Mouse (Mus musculus) kidney, embryonic 16.5 days (tissue): ENCODE results near the gene Gm42957. TPM values are rescaled to one million over a fixed set of nuclear protein-coding genes. Genes with fewer than 3 reads are reported as not detected.
"Not testable (repeated sequence)": the region's sequence is repeated elsewhere in the genome, so short reads cannot be mapped to it uniquely, and the experiment has no call there.

ENCODE experiments used
- ATAC-seq: fragments of 200-750 bp; cut with Nextera tagmentation; 2 replicates; pipeline ENCODE4 v1.8.0; 2017; ENCODE audit warnings: moderate TSS enrichment; ENCODE audit not compliant: low FRiP score, low TSS enrichment
- H3K27ac ChIP-seq: fragments of 300-500 bp; sonication (generic); 2 replicates; pipeline ENCODE4 v1.5.1; 2014; ENCODE audit warnings: low read length
- H3K27me3 ChIP-seq: fragments of 300-500 bp; sonication (generic); 2 replicates; pipeline ENCODE4 v1.6.1; 2014; ENCODE audit warnings: low read length, control low read depth, mixed read lengths; ENCODE audit not compliant: insufficient read depth
- H3K36me3 ChIP-seq: fragments of 300-500 bp; sonication (generic); 2 replicates; pipeline ENCODE4 v1.6.1; 2014; ENCODE audit warnings: low read length, control low read depth, mixed read lengths; ENCODE audit not compliant: insufficient read depth
- H3K4me1 ChIP-seq: fragments of 300-500 bp; sonication (generic); 2 replicates; pipeline ENCODE4 v1.6.1; 2014; ENCODE audit warnings: low read length, control low read depth, mixed read lengths; ENCODE audit not compliant: insufficient read depth
- H3K4me2 ChIP-seq: fragments of 300-500 bp; sonication (generic); replicated peaks from 2 replicates; pipeline ENCODE4 v1.6.1; 2014; ENCODE audit warnings: low read depth, low read length
- H3K4me3 ChIP-seq: fragments of 300-500 bp; sonication (generic); 2 replicates; pipeline ENCODE4 v1.5.1; 2014; ENCODE audit warnings: mild to moderate bottlenecking, low read length
- H3K9ac ChIP-seq: fragments of 300-500 bp; sonication (generic); replicated peaks from 2 replicates; pipeline ENCODE4 v1.6.1; 2014; ENCODE audit warnings: low read length
- H3K9me3 ChIP-seq: fragments of 300-500 bp; sonication (generic); 2 replicates; pipeline ENCODE4 v1.6.1; 2016; ENCODE audit warnings: low read length, control low read depth
- WGBS: fragments of 180-500 bp; shearing (Covaris S2); extraction: QIAGEN DNeasy Blood & Tissue Kit; methylation state at CpG from one replicate; pipeline ENCODE4 v1.1.7; 2014; 5-methylcytosine and 5-hydroxymethylcytosine counted together
- polyA plus RNA-seq: library from polyadenylated mRNA; unstranded; fragments of >200 nt; fragmentation: Nextera tagmentation; extraction: Ambion mirVana; gene quantifications from 2 replicates; pipeline ENCODE4 v1.2.1, GENCODE M21; 2015

The Gm42957 gene
- polyA plus RNA-seq, 1 experiment from 2014 or later, result 0.21 TPM

GRCm38 (mm10) chr3:96647365-96647764 is 12.1 kb downstream of the Gm42957 start:
- no peaks in the 10 kb centered on the region for H3K9me3 ChIP-seq
- no peak overlapping the region for H3K27ac ChIP-seq
- no peak for ATAC-seq
- H3K4me1 ChIP-seq, result no peaks in the 10 kb centered on the region
- no peak overlapping the region for H3K4me2 ChIP-seq
- no peak overlapping the region for H3K4me3 ChIP-seq
- WGBS, result 82% methylated on average over 3 of the region's 3 CpGs
- no peak overlapping the region for H3K9ac ChIP-seq
- peaks cover 18% of the 10 kb centered on the region for H3K36me3 ChIP-seq
- H3K27me3 ChIP-seq, result no peaks in the 10 kb centered on the region

DNA sequence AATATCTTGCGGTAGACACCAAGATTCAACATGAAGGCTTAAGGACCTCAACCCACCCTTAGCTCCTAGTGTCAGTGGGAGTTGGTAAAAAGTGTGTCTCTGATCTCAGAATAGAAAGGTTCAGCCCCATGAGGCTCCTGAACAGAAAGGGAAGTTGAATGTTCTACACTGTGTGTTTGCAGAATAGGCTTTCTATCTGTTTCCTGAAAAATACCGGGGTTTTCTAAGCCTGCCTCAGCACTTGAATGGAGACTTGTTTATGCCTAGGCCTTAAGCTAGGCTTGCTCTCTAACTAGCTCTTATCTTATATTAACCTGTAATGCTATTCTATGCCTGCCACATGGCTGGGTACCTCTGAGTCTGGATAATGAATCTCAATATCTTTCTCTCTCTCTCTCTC is 25.6 kb downstream of the Gm42957 start:
- Histone ChIP-seq H3K27me3 (no peaks in the 10 kb centered on the region), H3K4me2 (no peak overlapping the region), H3K9me3 (no peaks in the 10 kb centered on the region), H3K36me3 (no peaks in the 10 kb centered on the region), H3K9ac (no peak overlapping the region), H3K27ac (no peak overlapping the region), H3K4me3 (no peak overlapping the region), H3K4me1 (peaks cover 15% of the 10 kb centered on the region)
- no peak for ATAC-seq
- WGBS, result 93% methylated on average over 2 of the region's 2 CpGs

- H3K27ac ChIP-seq, result peak overlapping the region; percentile 49; the same call in 1 of the 2 replicates
- peak overlapping the region; percentile 53 for H3K4me2 ChIP-seq
- H3K9me3 ChIP-seq, result no peaks in the 10 kb centered on the region
- no peaks in the 10 kb centered on the region for H3K36me3 ChIP-seq
- peaks cover 15% of the 10 kb centered on the region for H3K4me1 ChIP-seq
- no peak overlapping the region for H3K4me3 ChIP-seq
- WGBS, result 48% methylated on average over 8 of the region's 8 CpGs
- no peak overlapping the region for H3K9ac ChIP-seq
- H3K27me3 ChIP-seq, result no peaks in the 10 kb centered on the region
- no peak for ATAC-seq
Observed at GRCm38 (mm10) chr3:96662731-96663316, 27.6 kb downstream of the Gm42957 start.

GRCm38 (mm10) chr3:96663432-96664239 is 28.4 kb downstream of the Gm42957 start:
- H3K4me3 ChIP-seq, result peak overlapping the region; percentile 36
- no peaks in the 10 kb centered on the region for H3K27me3 ChIP-seq
- H3K4me2 ChIP-seq, result peak overlapping the region; percentile 53
- H3K27ac ChIP-seq, result peak overlapping the region; percentile 49
- peak; percentile 92 for ATAC-seq
- H3K4me1 ChIP-seq, result peaks cover 15% of the 10 kb centered on the region
- peak overlapping the region; percentile 46 for H3K9ac ChIP-seq
- H3K9me3 ChIP-seq, result no peaks in the 10 kb centered on the region
- no peaks in the 10 kb centered on the region for H3K36me3 ChIP-seq
- WGBS, result 6% methylated on average over 16 of the region's 18 CpGs

- not testable (repeated sequence) for ATAC-seq, H3K27ac ChIP-seq, H3K27me3 ChIP-seq, H3K4me3 ChIP-seq, H3K9me3 ChIP-seq, H3K36me3 ChIP-seq, H3K4me2 ChIP-seq, H3K9ac ChIP-seq
- peaks cover 21% of the 10 kb centered on the region for H3K4me1 ChIP-seq
- 92% methylated on average over 7 of the region's 7 CpGs for WGBS
Observed at GRCm38 (mm10) chr3:96665732-96666363, 30.6 kb downstream of the Gm42957 start.

DNA sequence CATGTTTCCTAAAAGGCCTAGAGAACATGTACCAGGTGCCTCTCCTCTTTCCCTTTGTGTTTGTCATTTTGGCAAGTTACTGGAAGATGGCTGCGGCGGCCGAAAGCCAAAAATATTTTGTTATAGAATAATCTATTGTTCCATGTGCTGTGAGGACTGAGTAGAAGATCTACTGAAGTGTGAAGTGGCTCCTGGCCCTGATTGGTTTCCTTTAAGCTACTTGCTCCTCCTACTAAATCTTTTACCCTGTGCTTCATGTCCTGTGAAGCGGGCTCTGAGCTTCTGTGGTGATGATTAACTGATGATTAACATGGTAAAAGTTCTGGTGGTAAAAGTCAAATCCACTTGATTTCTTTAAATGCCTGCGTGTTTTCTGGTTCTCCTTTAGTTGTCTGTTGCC is 31.6 kb downstream of the Gm42957 start:
- H3K36me3 ChIP-seq, result no peaks in the 10 kb centered on the region
- no peak for ATAC-seq
- no peaks in the 10 kb centered on the region for H3K9me3 ChIP-seq
- no peak overlapping the region for H3K27ac ChIP-seq
- H3K4me1 ChIP-seq, result peaks cover 23% of the 10 kb centered on the region
- H3K27me3 ChIP-seq, result no peaks in the 10 kb centered on the region
- WGBS, result 83% methylated on average over 5 of the region's 5 CpGs
- H3K9ac ChIP-seq, result no peak overlapping the region
- no peak overlapping the region for H3K4me3 ChIP-seq
- no peak overlapping the region for H3K4me2 ChIP-seq

GRCm38 (mm10) chr3:96667316-96667715 is 32.0 kb downstream of the Gm42957 start:
- Histone ChIP-seq H3K9me3 (no peaks in the 10 kb centered on the region), H3K27ac (no peak overlapping the region), H3K4me3 (no peak overlapping the region), H3K4me2 (no peak overlapping the region), H3K4me1 (peaks cover 23% of the 10 kb centered on the region), H3K36me3 (no peaks in the 10 kb centered on the region), H3K9ac (no peak overlapping the region), H3K27me3 (no peaks in the 10 kb centered on the region)
- 47% methylated on average over 1 of the region's 1 CpGs for WGBS
- no peak for ATAC-seq

GRCm38 (mm10) chr3:96668424-96669067 is 33.3 kb downstream of the Gm42957 start:
- H3K4me3 ChIP-seq, result no peak overlapping the region
- no peaks in the 10 kb centered on the region for H3K36me3 ChIP-seq
- H3K27me3 ChIP-seq, result no peaks in the 10 kb centered on the region
- no peak overlapping the region for H3K27ac ChIP-seq
- H3K9ac ChIP-seq, result no peak overlapping the region
- H3K4me1 ChIP-seq, result peaks cover 16% of the 10 kb centered on the region
- 90% methylated on average over 5 of the region's 5 CpGs for WGBS
- H3K9me3 ChIP-seq, result no peaks in the 10 kb centered on the region
- ATAC-seq, result no peak
- no peak overlapping the region for H3K4me2 ChIP-seq

DNA sequence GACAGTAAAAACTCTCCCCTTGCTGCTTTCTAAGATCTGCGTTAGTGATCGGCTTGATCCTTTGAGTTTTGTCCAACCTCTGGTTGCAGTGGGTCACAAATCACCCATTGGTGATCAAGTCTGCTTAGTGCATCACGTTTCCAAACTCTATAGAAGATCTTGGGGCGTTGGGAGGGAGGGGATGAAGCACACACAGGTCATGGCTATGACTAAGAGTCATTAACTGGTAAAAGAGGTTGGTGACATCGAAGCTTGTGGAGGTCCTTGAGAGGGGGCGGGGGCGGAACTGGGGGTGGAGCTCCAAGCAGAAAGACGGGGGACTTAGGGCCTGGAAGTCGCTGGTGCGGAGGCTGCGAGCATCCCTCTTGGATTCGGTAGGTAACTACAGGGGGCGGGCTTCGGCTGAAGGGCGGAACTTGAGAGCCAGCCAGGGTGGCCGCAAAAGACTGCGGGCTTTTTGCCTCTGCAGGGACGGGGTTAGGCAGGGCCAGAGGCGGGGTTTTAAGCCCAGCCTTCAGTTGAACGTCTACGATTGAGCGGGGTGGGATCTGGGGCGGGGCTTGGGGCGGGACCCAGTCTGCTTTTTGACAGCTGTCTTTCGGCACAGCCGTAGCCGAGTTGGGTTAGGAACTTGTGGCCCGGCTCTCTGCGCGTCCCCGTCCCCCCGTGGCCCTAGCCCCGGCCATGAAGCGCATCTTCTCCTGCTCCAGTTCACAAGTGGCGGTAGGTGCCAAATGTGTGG is 34.6 kb downstream of the Gm42957 start, which contains the start of gene Ankrd35:
Gene Ankrd35 (plus strand): TSS at position 405 of the 742 bp plus-strand sequence.
- 2% methylated on average over 35 of the region's 35 CpGs for WGBS
- H3K9me3 ChIP-seq, result no peaks in the 10 kb centered on the region
- peaks cover 18% of the 10 kb centered on the region for H3K4me1 ChIP-seq
- peak within 1 kb of the TSS; percentile 78 for H3K4me2 ChIP-seq
- H3K9ac ChIP-seq, result 0 out of 2 replicates have a peak within 1 kb of the TSS, but pooled peaks have one; percentile 18
- H3K27ac ChIP-seq, result 0 out of 2 replicates have a peak within 1 kb of the TSS, but pooled peaks have one; percentile 7
- peak within 1 kb of the TSS; percentile 43 for H3K4me3 ChIP-seq
- ATAC-seq, result peak; percentile 96
- H3K27me3 ChIP-seq, result no peaks in the 10 kb centered on the region
- no peaks in the 10 kb centered on the region for H3K36me3 ChIP-seq
